Mouse (Mus musculus) ES-Bruce4 (cell line): ENCODE results near the gene Adamts5. TPM values are rescaled to one million over a fixed set of nuclear protein-coding genes. Genes with fewer than 3 reads are reported as not detected.

Experiments
- H3K27ac ChIP-seq: 2 replicates; pipeline ENCODE4 v1.5.1; 2012; ENCODE audit warnings: low read length, inconsistent platforms; ENCODE audit not compliant: insufficient read depth
- H3K27me3 ChIP-seq: 2 replicates; pipeline ENCODE4 v1.6.1; 2012; ENCODE audit warnings: mild to moderate bottlenecking, low read length, inconsistent platforms; ENCODE audit not compliant: control insufficient read depth, poor library complexity, insufficient read depth, severe bottlenecking
- H3K36me3 ChIP-seq: 2 replicates; pipeline ENCODE4 v1.6.1; 2012; ENCODE audit warnings: inconsistent platforms, mild to moderate bottlenecking, low read length, moderate library complexity; ENCODE audit not compliant: control insufficient read depth, poor library complexity, insufficient read depth, severe bottlenecking
- H3K4me1 ChIP-seq: one replicate; pipeline ENCODE4 v1.8.1; 2011; ENCODE audit warnings: low read length; ENCODE audit not compliant: control insufficient read depth, insufficient read depth
- H3K4me3 ChIP-seq: 2 replicates; pipeline ENCODE4 v1.5.1; 2011; ENCODE audit warnings: low read depth, mild to moderate bottlenecking, low read length
- H3K9ac ChIP-seq: 2 replicates; pipeline ENCODE4 v1.6.1; 2012; ENCODE audit warnings: low read depth, mild to moderate bottlenecking, inconsistent platforms; ENCODE audit not compliant: poor library complexity, severe bottlenecking
- H3K9me3 ChIP-seq: replicated peaks from 2 replicates; pipeline ENCODE4 v1.6.1; 2012; ENCODE audit warnings: mild to moderate bottlenecking, low read length, inconsistent platforms; ENCODE audit not compliant: control insufficient read depth, poor library complexity, insufficient read depth, severe bottlenecking
- CTCF ChIP-seq: IDR thresholded peaks from one replicate; pipeline ENCODE4 v1.8.1; 2011; ENCODE audit warnings: low read depth, low read length
- EP300 ChIP-seq: IDR thresholded peaks from 2 replicates; pipeline ENCODE4 v1.6.1; 2011; ENCODE audit warnings: low read depth, low read length; ENCODE audit not compliant: insufficient read depth
- POLR2A ChIP-seq: IDR thresholded peaks from one replicate; pipeline ENCODE4 v1.8.1; 2011; ENCODE audit warnings: low read length; ENCODE audit not compliant: insufficient read depth
- polyA plus RNA-seq: library from polyadenylated mRNA; stranded (reverse); fragments of >200 nt; gene quantifications from 2 replicates; pipeline ENCODE4 v1.2.4, GENCODE M21; 2011; ENCODE audit warnings: low read depth; ENCODE audit not compliant: missing spikeins, insufficient read depth, insufficient read length

The Adamts5 gene
- 0.73 and 0.91 TPM in 2 replicates for polyA plus RNA-seq

DNA sequence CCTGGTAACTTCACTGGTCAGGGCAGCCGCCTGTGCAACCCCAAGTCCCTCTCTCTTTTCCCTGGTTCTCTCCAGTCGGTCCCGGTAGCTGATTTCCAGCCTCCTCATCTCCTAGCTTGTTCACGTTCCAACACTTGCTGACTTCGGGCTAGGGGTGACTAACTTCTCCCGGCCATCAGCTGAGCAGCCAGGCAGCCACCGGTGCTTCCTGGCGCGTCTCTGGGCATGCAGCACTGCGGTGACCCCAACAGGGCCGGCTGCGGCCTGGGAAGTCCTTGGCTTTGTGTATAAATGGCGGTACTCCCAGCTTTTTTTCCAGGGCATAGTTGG, at the start of gene Adamts5:
Adamts5 (minus strand) TSS at position 248 of the 330 bp plus-strand sequence.
- H3K4me3 ChIP-seq = peak within 1 kb of the TSS; percentile 54
- H3K9me3 ChIP-seq = no peaks in the 10 kb centered on the region
- TF ChIP-seq POLR2A (no peak), CTCF (no peak), EP300 (no peak)
- no peak within 1 kb of the TSS; the same call in 1 of the 2 replicates for H3K9ac ChIP-seq
- H3K27me3 ChIP-seq = 0 out of 2 replicates have a peak, but pooled peaks cover 3% of the 10 kb centered on the region
- no peaks in the 10 kb centered on the region for H3K36me3 ChIP-seq
- no peak within 1 kb of the TSS for H3K27ac ChIP-seq
- no peaks in the 10 kb centered on the region for H3K4me1 ChIP-seq

GRCm38 (mm10) chr16:85950356-85950755, 48.7 kb upstream of the Adamts5 start:
- Histone ChIP-seq H3K9ac (no peak overlapping the region), H3K4me1 (no peaks in the 10 kb centered on the region), H3K27me3 (no peaks in the 10 kb centered on the region), H3K27ac (no peak overlapping the region), H3K9me3 (no peaks in the 10 kb centered on the region), H3K4me3 (no peak overlapping the region), H3K36me3 (no peaks in the 10 kb centered on the region)
- TF ChIP-seq CTCF (no peak), POLR2A (no peak), EP300 (no peak)

- no peaks in the 10 kb centered on the region for H3K27me3 ChIP-seq
- H3K9ac ChIP-seq = no peak overlapping the region
- no peaks in the 10 kb centered on the region for H3K4me1 ChIP-seq
- TF ChIP-seq EP300 (no peak), POLR2A (no peak), CTCF (no peak)
- no peak overlapping the region for H3K27ac ChIP-seq
- no peaks in the 10 kb centered on the region for H3K36me3 ChIP-seq
- no peak overlapping the region for H3K4me3 ChIP-seq
- no peaks in the 10 kb centered on the region for H3K9me3 ChIP-seq
Observed at GRCm38 (mm10) chr16:85926004-85926403, 24.4 kb upstream of the Adamts5 start.

- no peak overlapping the region for H3K27ac ChIP-seq
- H3K36me3 ChIP-seq = no peaks in the 10 kb centered on the region
- H3K9ac ChIP-seq = no peak overlapping the region
- no peaks in the 10 kb centered on the region for H3K4me1 ChIP-seq
- no peaks in the 10 kb centered on the region for H3K27me3 ChIP-seq
- no peak for TF ChIP-seq POLR2A
- no peak for TF ChIP-seq CTCF
- TF ChIP-seq EP300 = no peak
- no peaks in the 10 kb centered on the region for H3K9me3 ChIP-seq
- H3K4me3 ChIP-seq = no peak overlapping the region
Observed at GRCm38 (mm10) chr16:85922454-85922853, 20.8 kb upstream of the Adamts5 start.

GRCm38 (mm10) chr16:85920122-85920521, 18.5 kb upstream of the Adamts5 start:
- H3K27me3 ChIP-seq = no peaks in the 10 kb centered on the region
- TF ChIP-seq CTCF (no peak), POLR2A (no peak), EP300 (no peak)
- H3K27ac ChIP-seq = no peak overlapping the region
- no peak overlapping the region for H3K4me3 ChIP-seq
- H3K36me3 ChIP-seq = no peaks in the 10 kb centered on the region
- no peaks in the 10 kb centered on the region for H3K4me1 ChIP-seq
- H3K9ac ChIP-seq = no peak overlapping the region
- no peaks in the 10 kb centered on the region for H3K9me3 ChIP-seq

- H3K27me3 ChIP-seq = 0 out of 2 replicates have a peak, but pooled peaks cover 3% of the 10 kb centered on the region
- peak overlapping the region; percentile 54 for H3K4me3 ChIP-seq
Observed at GRCm38 (mm10) chr16:85900702-85901580, 687 bp downstream of the Adamts5 start.

More at GRCm38 (mm10) chr16:85900702-85901580, 687 bp downstream of the Adamts5 start:
- no peak for TF ChIP-seq POLR2A
- no peak for TF ChIP-seq CTCF
- no peak for TF ChIP-seq EP300
- H3K9me3 ChIP-seq = no peaks in the 10 kb centered on the region
- no peaks in the 10 kb centered on the region for H3K36me3 ChIP-seq
- no peak overlapping the region for H3K27ac ChIP-seq
- no peak overlapping the region; the same call in 1 of the 2 replicates for H3K9ac ChIP-seq
- no peaks in the 10 kb centered on the region for H3K4me1 ChIP-seq
